Mouse (Mus musculus): ENCODE measurements around the gene Bcl10. TPM values are rescaled to one million over a fixed set of nuclear protein-coding genes. Genes with fewer than 3 reads are reported as not detected.

Gene Bcl10
- polyA plus RNA-seq, 1 experiment, result 14.2 TPM

- no peak for TF ChIP-seq POLR2A (IDR thresholded peaks at IDR 0.05; ENCODE audit: borderline replicate concordance, control insufficient read depth, low read depth, low read length)
- TF ChIP-seq CTCF (IDR thresholded peaks at IDR 0.05; ENCODE audit: control insufficient read depth, insufficient read depth, low read length), result no peak
- Histone ChIP-seq H3K27ac (ENCODE audit: control insufficient read depth, insufficient read depth, low read depth, low read length, poor library complexity) (no peak overlapping the region), H3K4me1 (ENCODE audit: control insufficient read depth, insufficient read depth, low read length) (no peaks in the 10 kb centered on the region), H3K4me3 (replicated peaks; ENCODE audit: control insufficient read depth, low read depth, low read length) (no peak overlapping the region)
- WGBS, result 75% methylated on average over 4 of the region's 4 CpGs
Observed at GRCm38 (mm10) chr3:145885376-145885775, 37.2 kb upstream of the Bcl10 start.

GRCm38 (mm10) chr3:145885851-145886464, 36.6 kb upstream of the Bcl10 start:
- WGBS, result 69% methylated on average over 5 of the region's 5 CpGs

GRCm38 (mm10) chr3:145887430-145887971, 35.1 kb upstream of the Bcl10 start:
- H3K27ac ChIP-seq (ENCODE audit: control insufficient read depth, insufficient read depth, low read depth, low read length, poor library complexity), result no peak overlapping the region
- TF ChIP-seq POLR2A (IDR thresholded peaks at IDR 0.05; ENCODE audit: borderline replicate concordance, control insufficient read depth, low read depth, low read length) (no peak), CTCF (IDR thresholded peaks at IDR 0.05; ENCODE audit: control insufficient read depth, insufficient read depth, low read length) (no peak)
- 3% methylated on average over 6 of the region's 6 CpGs for WGBS
- H3K4me3 ChIP-seq (replicated peaks; ENCODE audit: control insufficient read depth, low read depth, low read length), result no peak overlapping the region
- no peaks in the 10 kb centered on the region for H3K4me1 ChIP-seq (ENCODE audit: control insufficient read depth, insufficient read depth, low read length)

More at GRCm38 (mm10) chr3:145885851-145886464, 36.6 kb upstream of the Bcl10 start:
- Histone ChIP-seq H3K4me1 (ENCODE audit: control insufficient read depth, insufficient read depth, low read length) (no peaks in the 10 kb centered on the region), H3K4me3 (replicated peaks; ENCODE audit: control insufficient read depth, low read depth, low read length) (no peak overlapping the region), H3K27ac (ENCODE audit: control insufficient read depth, insufficient read depth, low read depth, low read length, poor library complexity) (no peak overlapping the region)
- no peak for TF ChIP-seq CTCF (IDR thresholded peaks at IDR 0.05; ENCODE audit: control insufficient read depth, insufficient read depth, low read length)
- TF ChIP-seq POLR2A (IDR thresholded peaks at IDR 0.05; ENCODE audit: borderline replicate concordance, control insufficient read depth, low read depth, low read length), result no peak

GRCm38 (mm10) chr3:145890346-145891132, 32.1 kb upstream of the Bcl10 start:
- WGBS, result 90% methylated on average over 18 of the region's 18 CpGs
- TF ChIP-seq POLR2A (IDR thresholded peaks at IDR 0.05; ENCODE audit: borderline replicate concordance, control insufficient read depth, low read depth, low read length), result no peak
- TF ChIP-seq CTCF (IDR thresholded peaks at IDR 0.05; ENCODE audit: control insufficient read depth, insufficient read depth, low read length), result no peak
- no peak overlapping the region for H3K27ac ChIP-seq (ENCODE audit: control insufficient read depth, insufficient read depth, low read depth, low read length, poor library complexity)
- H3K4me1 ChIP-seq (ENCODE audit: control insufficient read depth, insufficient read depth, low read length), result no peaks in the 10 kb centered on the region
- H3K4me3 ChIP-seq (replicated peaks; ENCODE audit: control insufficient read depth, low read depth, low read length), result no peak overlapping the region

GRCm38 (mm10) chr3:145892451-145892850, 30.2 kb upstream of the Bcl10 start:
- Histone ChIP-seq H3K4me1 (ENCODE audit: control insufficient read depth, insufficient read depth, low read length) (no peaks in the 10 kb centered on the region), H3K27ac (ENCODE audit: control insufficient read depth, insufficient read depth, low read depth, low read length, poor library complexity) (no peak overlapping the region), H3K4me3 (replicated peaks; ENCODE audit: control insufficient read depth, low read depth, low read length) (no peak overlapping the region)
- WGBS, result 71% methylated on average over 3 of the region's 3 CpGs
- TF ChIP-seq POLR2A (IDR thresholded peaks at IDR 0.05; ENCODE audit: borderline replicate concordance, control insufficient read depth, low read depth, low read length) (no peak), CTCF (IDR thresholded peaks at IDR 0.05; ENCODE audit: control insufficient read depth, insufficient read depth, low read length) (no peak)

GRCm38 (mm10) chr3:145894131-145894530, 28.5 kb upstream of the Bcl10 start:
- H3K4me1 ChIP-seq (ENCODE audit: control insufficient read depth, insufficient read depth, low read length), result no peaks in the 10 kb centered on the region
- H3K27ac ChIP-seq (ENCODE audit: control insufficient read depth, insufficient read depth, low read depth, low read length, poor library complexity), result no peak overlapping the region
- 79% methylated on average over 12 of the region's 12 CpGs for WGBS
- no peak for TF ChIP-seq CTCF (IDR thresholded peaks at IDR 0.05; ENCODE audit: control insufficient read depth, insufficient read depth, low read length)
- no peak for TF ChIP-seq POLR2A (IDR thresholded peaks at IDR 0.05; ENCODE audit: borderline replicate concordance, control insufficient read depth, low read depth, low read length)
- H3K4me3 ChIP-seq (replicated peaks; ENCODE audit: control insufficient read depth, low read depth, low read length), result no peak overlapping the region

GRCm38 (mm10) chr3:145897749-145898148, 24.9 kb upstream of the Bcl10 start:
- 83% methylated on average over 11 of the region's 11 CpGs for WGBS

GRCm38 (mm10) chr3:145899832-145900231, 22.8 kb upstream of the Bcl10 start:
- TF ChIP-seq POLR2A (IDR thresholded peaks at IDR 0.05; ENCODE audit: borderline replicate concordance, control insufficient read depth, low read depth, low read length), result no peak
- TF ChIP-seq CTCF (IDR thresholded peaks at IDR 0.05; ENCODE audit: control insufficient read depth, insufficient read depth, low read length), result no peak
- 84% methylated on average over 8 of the region's 8 CpGs for WGBS
- no peak overlapping the region for H3K4me3 ChIP-seq (replicated peaks; ENCODE audit: control insufficient read depth, low read depth, low read length)
- no peak overlapping the region for H3K27ac ChIP-seq (ENCODE audit: control insufficient read depth, insufficient read depth, low read depth, low read length, poor library complexity)
- no peaks in the 10 kb centered on the region for H3K4me1 ChIP-seq (ENCODE audit: control insufficient read depth, insufficient read depth, low read length)

More at GRCm38 (mm10) chr3:145897749-145898148, 24.9 kb upstream of the Bcl10 start:
- Histone ChIP-seq H3K4me1 (ENCODE audit: control insufficient read depth, insufficient read depth, low read length) (no peaks in the 10 kb centered on the region), H3K27ac (ENCODE audit: control insufficient read depth, insufficient read depth, low read depth, low read length, poor library complexity) (no peak overlapping the region), H3K4me3 (replicated peaks; ENCODE audit: control insufficient read depth, low read depth, low read length) (no peak overlapping the region)
- TF ChIP-seq CTCF (IDR thresholded peaks at IDR 0.05; ENCODE audit: control insufficient read depth, insufficient read depth, low read length) (no peak), POLR2A (IDR thresholded peaks at IDR 0.05; ENCODE audit: borderline replicate concordance, control insufficient read depth, low read depth, low read length) (no peak)
